Mouse (Mus musculus): ENCODE measurements around the gene Tnfaip3.

Tnfaip3 gene

DNA sequence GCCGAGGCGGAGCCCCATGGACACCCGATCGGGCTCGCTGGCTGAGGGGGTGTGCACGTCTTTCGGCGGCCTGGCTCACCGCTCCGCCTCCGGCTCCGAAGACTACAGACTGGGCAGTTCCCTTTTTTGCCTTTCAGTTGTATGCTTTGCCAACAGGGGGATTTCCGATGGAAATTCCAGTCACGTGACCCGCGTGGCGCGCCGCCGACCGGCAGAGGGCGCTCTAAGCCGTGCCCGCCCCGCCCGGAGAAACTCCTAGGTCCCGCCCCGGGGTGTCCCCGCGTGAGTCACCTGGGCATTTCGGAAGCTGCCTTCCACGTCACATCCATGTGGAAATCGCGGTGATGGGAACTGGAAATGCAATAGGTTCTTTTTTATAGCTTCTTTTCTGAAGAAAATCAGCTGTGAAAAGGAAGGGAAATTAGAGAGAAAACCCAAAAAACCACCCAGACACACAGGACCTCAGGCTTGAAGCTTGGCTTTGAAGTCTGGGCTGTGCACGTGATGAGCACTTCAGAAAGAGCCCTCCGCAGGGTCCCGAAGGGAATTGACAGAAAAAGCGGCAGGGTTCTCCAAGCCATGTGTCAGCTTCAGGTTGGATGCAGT is at the start of gene Tnfaip3:
Gene Tnfaip3, minus strand, starts transcription at position 401 of the 606 bp plus-strand sequence.
- DNase-seq, result peak; percentile 95 to 98

DNA sequence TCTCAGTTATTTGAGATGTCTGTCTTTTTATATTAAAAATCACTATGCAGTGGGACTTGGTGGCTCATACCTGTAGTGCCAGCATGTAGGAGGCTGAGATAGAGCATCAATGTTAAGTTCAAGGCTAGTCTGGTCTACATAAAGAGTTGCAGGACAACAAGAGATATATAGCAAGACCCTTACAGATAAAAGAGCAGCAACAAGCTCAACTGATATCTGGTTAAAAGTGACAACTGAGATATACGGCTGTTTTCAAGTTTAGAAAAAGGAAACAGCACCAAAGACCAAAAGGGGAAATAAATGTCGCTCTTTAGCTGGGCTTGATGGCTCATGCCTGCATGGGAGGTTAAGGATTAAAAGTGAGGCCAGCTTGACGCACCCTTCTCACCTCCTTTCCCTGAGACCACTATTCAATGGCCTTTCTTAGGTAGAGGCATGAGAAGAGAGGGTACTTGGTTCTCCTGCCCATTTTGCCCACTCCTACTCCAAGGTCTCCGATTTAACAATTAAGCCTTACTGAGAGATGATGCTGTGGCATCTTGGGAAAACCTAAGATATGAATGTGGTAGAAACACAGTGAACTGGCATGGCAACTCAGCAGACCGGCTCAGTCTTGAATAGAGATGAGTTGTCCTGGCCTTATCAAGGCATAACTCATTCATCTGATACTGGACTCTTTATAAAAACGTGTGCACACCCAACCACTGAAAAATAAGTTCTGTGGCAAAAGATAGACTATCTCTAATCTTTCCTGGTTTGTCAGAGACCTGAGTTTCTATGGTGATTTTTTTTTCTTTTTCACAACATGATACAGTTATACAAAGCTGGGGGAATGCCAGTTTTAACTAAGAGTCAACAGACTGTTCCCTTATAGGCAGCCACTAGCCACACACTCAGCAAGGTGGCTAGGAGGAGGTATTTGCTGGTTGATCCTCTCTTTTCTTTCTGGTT is 49.5 kb upstream of the Tnfaip3 start:
- DNase-seq, result no peak

- DNase-seq, result no peak
Observed at GRCm38 (mm10) chr10:19063670-19064069, 48.2 kb upstream of the Tnfaip3 start.

- DNase-seq, result no peak
Observed at GRCm38 (mm10) chr10:19063208-19063607, 47.8 kb upstream of the Tnfaip3 start.

- DNase-seq, result peak; percentile 26 to 45
Observed at GRCm38 (mm10) chr10:19062098-19062905, 46.8 kb upstream of the Tnfaip3 start.

GRCm38 (mm10) chr10:19061201-19061600 is 45.7 kb upstream of the Tnfaip3 start:
- no peak for DNase-seq

- no peak for DNase-seq
Observed at GRCm38 (mm10) chr10:19053524-19053923, 38.1 kb upstream of the Tnfaip3 start.

DNA sequence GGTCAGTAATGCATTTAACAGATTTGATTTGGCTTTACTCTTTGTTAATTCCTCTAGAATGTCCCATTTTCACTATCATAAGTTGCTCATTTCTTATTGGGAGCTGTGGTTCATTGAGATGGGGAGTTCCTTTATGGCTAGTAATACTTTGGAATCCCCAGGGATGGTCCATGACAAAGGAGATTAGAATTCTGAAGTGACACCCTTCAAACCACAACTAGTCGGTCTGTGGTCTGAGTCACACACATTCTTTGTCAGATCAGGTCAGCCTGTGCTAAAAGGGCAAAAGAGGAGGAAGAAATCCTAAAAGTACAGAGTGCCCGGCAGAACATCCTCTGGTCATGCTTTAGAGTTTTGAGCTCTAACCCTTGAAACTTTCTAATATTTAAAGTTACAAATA is 30.5 kb upstream of the Tnfaip3 start:
- DNase-seq, result no peak

GRCm38 (mm10) chr10:19044765-19045516 is 29.5 kb upstream of the Tnfaip3 start:
- no peak for DNase-seq

- DNase-seq, result peak; percentile 26 to 33
Observed at GRCm38 (mm10) chr10:19043529-19044262, 28.2 kb upstream of the Tnfaip3 start.

DNA sequence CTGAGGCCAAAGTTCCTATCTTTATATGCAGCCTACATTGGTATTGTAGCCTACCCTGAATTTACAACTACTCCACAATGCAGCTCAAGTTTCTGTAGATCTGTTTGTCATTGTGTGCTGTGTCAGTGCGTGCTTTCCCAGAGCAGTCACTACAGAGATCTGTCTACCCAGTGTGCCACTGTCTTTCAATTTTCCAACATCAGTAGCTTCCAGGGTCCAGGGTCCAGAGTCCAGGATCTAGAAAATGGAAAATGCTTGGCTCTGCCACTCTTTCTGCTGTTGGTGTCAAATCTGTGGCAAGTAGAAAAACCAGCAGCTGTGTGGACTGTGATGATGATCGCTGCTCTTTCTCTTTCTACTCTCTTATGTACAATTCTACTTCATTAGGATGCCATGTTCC is 24.7 kb upstream of the Tnfaip3 start:
- no peak for DNase-seq

- DNase-seq, result no peak
Observed at GRCm38 (mm10) chr10:19034764-19035163, 19.3 kb upstream of the Tnfaip3 start.

GRCm38 (mm10) chr10:19033696-19034095 is 18.2 kb upstream of the Tnfaip3 start:
- DNase-seq, result no peak

GRCm38 (mm10) chr10:19031875-19032274 is 16.4 kb upstream of the Tnfaip3 start:
- no peak for DNase-seq

DNA sequence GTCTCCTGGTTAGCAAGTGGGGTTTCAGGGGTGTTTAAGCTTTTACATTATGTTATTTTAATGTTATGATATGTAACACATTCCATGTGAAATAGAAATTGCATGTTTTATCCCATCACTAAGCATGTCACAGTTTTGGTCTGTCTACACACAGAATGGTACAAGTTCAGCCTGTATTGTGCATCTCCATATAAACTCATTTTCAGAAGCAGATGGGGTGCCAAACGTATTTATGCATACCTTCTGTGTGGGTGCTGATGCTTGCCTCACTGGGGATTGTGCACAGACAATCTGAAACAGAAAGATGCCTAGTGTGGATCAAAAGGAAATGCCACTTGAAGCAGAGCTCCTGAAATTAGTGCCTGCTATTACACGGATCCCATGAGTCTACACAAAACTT is 15.2 kb upstream of the Tnfaip3 start:
- no peak for DNase-seq

DNA sequence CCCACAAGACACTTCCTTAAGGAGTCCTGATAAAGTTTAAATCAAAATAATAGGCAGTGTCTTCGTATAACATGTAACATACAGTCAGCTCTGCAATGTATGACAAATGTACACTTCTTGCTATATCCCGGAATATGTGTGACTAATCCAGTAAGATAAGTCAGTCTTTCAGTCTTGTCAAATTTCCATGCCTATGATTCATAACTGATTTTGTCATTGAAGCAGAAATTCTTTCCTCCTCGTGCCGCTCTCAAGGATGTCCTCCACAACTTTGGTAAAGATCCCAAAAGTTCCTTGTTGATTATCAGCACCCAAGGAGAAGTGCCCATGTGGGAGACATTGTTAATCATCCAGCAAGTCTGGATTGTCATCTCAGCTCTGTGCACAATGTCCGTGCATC is 11.3 kb upstream of the Tnfaip3 start:
- no peak for DNase-seq

- no peak for DNase-seq
Observed at GRCm38 (mm10) chr10:19024353-19024752, 8.9 kb upstream of the Tnfaip3 start.

GRCm38 (mm10) chr10:19023622-19024326 is 8.3 kb upstream of the Tnfaip3 start:
- no peak for DNase-seq

- no peak for DNase-seq
Observed at GRCm38 (mm10) chr10:19022272-19022671, 6.8 kb upstream of the Tnfaip3 start.

- DNase-seq, result no peak
Observed at GRCm38 (mm10) chr10:19016823-19017471, 1.5 kb upstream of the Tnfaip3 start.
